Comparison of ENCODE assay signal across 12 mouse cellular contexts in the genomic region with DNA sequence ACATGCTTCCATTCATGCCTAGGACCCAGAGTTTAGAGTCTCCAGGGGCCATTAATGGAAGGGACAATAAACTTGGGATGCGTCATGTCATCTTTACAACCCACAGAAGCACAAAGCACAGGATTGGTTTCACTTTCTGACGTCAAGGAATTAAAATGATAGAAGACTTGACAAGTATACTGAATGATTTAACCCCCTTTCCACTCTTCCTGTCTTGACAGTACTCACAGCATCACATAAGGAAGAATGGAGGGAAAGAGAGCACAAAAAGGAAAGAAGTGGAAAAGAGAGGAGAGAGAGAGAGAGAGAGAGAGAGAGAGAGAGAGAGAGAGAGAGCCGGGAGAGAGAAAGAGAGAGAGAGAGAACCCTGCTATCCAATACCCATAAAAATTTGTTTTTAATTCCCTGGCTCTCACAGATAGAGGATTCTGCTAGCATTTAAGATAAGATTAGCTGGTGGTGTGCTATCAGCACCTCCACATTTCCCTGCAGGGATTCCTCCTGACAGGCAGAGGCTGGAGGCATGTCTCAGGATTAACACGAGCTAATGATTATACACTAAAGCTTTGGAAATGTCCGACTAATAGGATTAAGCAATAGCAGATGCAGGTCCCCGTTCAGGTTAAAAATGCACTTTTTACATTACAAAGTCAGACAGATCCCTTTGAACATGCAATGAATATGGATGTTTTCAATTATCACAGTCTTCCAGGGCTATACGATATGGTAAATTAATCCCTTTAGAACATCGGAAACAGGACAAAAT.
DNase-seq lines count a peak whose midpoint lies in the region; ATAC-seq and TF ChIP-seq lines count a peak whose summit lies in the region.
"Had no signal": no experiment of that assay in that cellular context is flagged by ENCODE, and none has a peak within 500 bp of the region (broad histone marks: within the 10 kb centered on the region; RNA-seq: fewer than 3 reads in every experiment).

No protein-coding gene starts in this region.

- H3K4me1 ChIP-seq in forebrain, embryonic 11.5 days (replicated peaks; ENCODE audit: control insufficient read depth, insufficient read depth, low read length), result peaks cover 5% of the 10 kb centered on the region; the same call in 1 of the 2 replicates
- H3K4me1 ChIP-seq in forebrain, postnatal 0 days (ENCODE audit: insufficient read depth), result no peaks in the 10 kb centered on the region
- peaks cover 37% of the 10 kb centered on the region for H3K4me1 ChIP-seq in embryonic facial prominence, embryonic 10.5 days
- H3K4me1 ChIP-seq in kidney, embryonic 16.5 days (ENCODE audit: insufficient read depth, low read length), result peaks cover 3% of the 10 kb centered on the region
- H3K4me1 ChIP-seq in midbrain, embryonic 13.5 days (replicated peaks), result peaks cover 26% of the 10 kb centered on the region

- no peak overlapping the region for H3K9ac ChIP-seq in forebrain, embryonic 11.5 days (ENCODE audit: low read length)
- no peak overlapping the region for H3K9ac ChIP-seq in forebrain, postnatal 0 days
- no peak overlapping the region for H3K9ac ChIP-seq in kidney, embryonic 16.5 days (replicated peaks; ENCODE audit: low read length)
- H3K9ac ChIP-seq in midbrain, embryonic 13.5 days (replicated peaks), result no peak overlapping the region

- TF ChIP-seq CTCF in forebrain, postnatal 0 days (IDR thresholded peaks at IDR 0.05; ENCODE audit: low read depth), result no peak

- 0 out of 2 replicates have a peak, but pooled peaks have one; percentile 24 for ATAC-seq in forebrain, embryonic 11.5 days (replicated peaks; ENCODE audit: low FRiP score)
- ATAC-seq in forebrain, postnatal 0 days, result no peak
- peak; percentile 51; the same call in 1 of the 2 replicates for ATAC-seq in kidney, embryonic 16.5 days (ENCODE audit: low FRiP score, low TSS enrichment)
- ATAC-seq in midbrain, embryonic 13.5 days, result peak; percentile 93
- ATAC-seq: lung, postnatal 0 days; Patski had no signal

- no peak for DNase-seq in forebrain, embryonic 11.5 days (ENCODE audit: low spot score)
- no peak for DNase-seq in forebrain, postnatal 0 days
- DNase-seq in embryonic facial prominence, embryonic 10.5 days (ENCODE audit: low spot score), result peak; percentile 43
- no peak for DNase-seq in frontal cortex, postnatal 36 days (ENCODE audit: low spot score in 2 of 2)
- no peak for DNase-seq in right cerebral cortex, postnatal 10 days (ENCODE audit: low spot score in 2 of 2)
- no peak for DNase-seq in heart, adult 18-20 months
- DNase-seq: heart, adult 2 months had no signal

- no peaks in the 10 kb centered on the region for H3K9me3 ChIP-seq in forebrain, embryonic 11.5 days (ENCODE audit: control insufficient read depth, low read length)
- H3K9me3 ChIP-seq in forebrain, postnatal 0 days (ENCODE audit: low read length), result no peaks in the 10 kb centered on the region
- H3K9me3 ChIP-seq in embryonic facial prominence, embryonic 10.5 days, result no peaks in the 10 kb centered on the region
- no peaks in the 10 kb centered on the region for H3K9me3 ChIP-seq in kidney, embryonic 16.5 days (ENCODE audit: low read length)
- H3K9me3 ChIP-seq in midbrain, embryonic 13.5 days, result no peaks in the 10 kb centered on the region

- no peaks in the 10 kb centered on the region for H3K36me3 ChIP-seq in forebrain, embryonic 11.5 days (ENCODE audit: control insufficient read depth, insufficient read depth, low read length)
- H3K36me3 ChIP-seq in forebrain, postnatal 0 days (ENCODE audit: insufficient read depth), result no peaks in the 10 kb centered on the region
- no peaks in the 10 kb centered on the region for H3K36me3 ChIP-seq in embryonic facial prominence, embryonic 10.5 days (replicated peaks)
- H3K36me3 ChIP-seq in kidney, embryonic 16.5 days (ENCODE audit: insufficient read depth, low read length), result no peaks in the 10 kb centered on the region
- H3K36me3 ChIP-seq in midbrain, embryonic 13.5 days, result no peaks in the 10 kb centered on the region

- no peak overlapping the region for H3K4me3 ChIP-seq in forebrain, embryonic 11.5 days (ENCODE audit: low read depth, low read length)
- no peak overlapping the region for H3K4me3 ChIP-seq in forebrain, postnatal 0 days (ENCODE audit: low read depth, low read length)
- H3K4me3 ChIP-seq in embryonic facial prominence, embryonic 10.5 days, result no peak overlapping the region
- no peak overlapping the region for H3K4me3 ChIP-seq in kidney, embryonic 16.5 days (ENCODE audit: low read length)
- no peak overlapping the region for H3K4me3 ChIP-seq in midbrain, embryonic 13.5 days (replicated peaks)
- H3K4me3 ChIP-seq: heart, adult 2 months; layer of hippocampus, adult 2 months had no signal

- WGBS in forebrain, embryonic 11.5 days, result 9% methylated on average over 8 of the region's 8 CpGs
- WGBS in forebrain, postnatal 0 days, result 12% methylated on average over 8 of the region's 8 CpGs
- WGBS in embryonic facial prominence, embryonic 10.5 days, result 14% methylated on average over 8 of the region's 8 CpGs
- 14% methylated on average over 8 of the region's 8 CpGs for WGBS in kidney, embryonic 16.5 days
- 4% methylated on average over 8 of the region's 8 CpGs for WGBS in midbrain, embryonic 13.5 days

- H3K4me2 ChIP-seq in forebrain, embryonic 11.5 days (ENCODE audit: low read depth, low read length, severe bottlenecking), result no peak overlapping the region; the same call in 1 of the 2 replicates
- no peak overlapping the region; the same call in 1 of the 2 replicates for H3K4me2 ChIP-seq in forebrain, postnatal 0 days (ENCODE audit: low read depth)
- peak overlapping the region; percentile 33 for H3K4me2 ChIP-seq in kidney, embryonic 16.5 days (replicated peaks; ENCODE audit: low read depth, low read length)
- H3K4me2 ChIP-seq in midbrain, embryonic 13.5 days (replicated peaks), result peak overlapping the region; percentile 31

- no peak overlapping the region for H3K27ac ChIP-seq in forebrain, embryonic 11.5 days (ENCODE audit: low read depth, low read length)
- no peak overlapping the region for H3K27ac ChIP-seq in forebrain, postnatal 0 days (ENCODE audit: low read depth, low read length)
- no peak overlapping the region for H3K27ac ChIP-seq in embryonic facial prominence, embryonic 10.5 days (replicated peaks)
- no peak overlapping the region for H3K27ac ChIP-seq in kidney, embryonic 16.5 days (ENCODE audit: low read length)
- no peak overlapping the region for H3K27ac ChIP-seq in midbrain, embryonic 13.5 days
- H3K27ac ChIP-seq: heart, adult 2 months; layer of hippocampus, adult 2 months had no signal

- peaks cover 12% of the 10 kb centered on the region for H3K27me3 ChIP-seq in forebrain, embryonic 11.5 days (ENCODE audit: control insufficient read depth, insufficient read depth, low read length)
- H3K27me3 ChIP-seq in forebrain, postnatal 0 days (ENCODE audit: insufficient read depth, low read length), result no peaks in the 10 kb centered on the region
- peaks cover 39% of the 10 kb centered on the region for H3K27me3 ChIP-seq in embryonic facial prominence, embryonic 10.5 days (replicated peaks; ENCODE audit: low read depth, poor library complexity, severe bottlenecking)
- H3K27me3 ChIP-seq in kidney, embryonic 16.5 days (ENCODE audit: insufficient read depth, low read length), result no peaks in the 10 kb centered on the region
- H3K27me3 ChIP-seq in midbrain, embryonic 13.5 days, result peaks cover 83% of the 10 kb centered on the region

Comparison
In these comparisons a context has a peak if more than half of its experiments do, and no peak if none do; other contexts are left out.
1. H3K4me2 ChIP-seq: peak in kidney, embryonic 16.5 days (single experiment) and midbrain, embryonic 13.5 days (single experiment); none in forebrain, embryonic 11.5 days (single experiment) and forebrain, postnatal 0 days (single experiment).